Mouse (Mus musculus): ENCODE measurements around the gene Kctd21. TPM values are rescaled to one million over a fixed set of nuclear protein-coding genes. Genes with fewer than 3 reads are reported as not detected.

The Kctd21 gene
- polyA plus RNA-seq, 1 experiment from 2014 or later = 5.5 TPM

- Histone ChIP-seq H3K36me3 (ENCODE audit: control insufficient read depth, insufficient read depth, low read length) (no peaks in the 10 kb centered on the region), H3K4me1 (ENCODE audit: control insufficient read depth, insufficient read depth, low read length) (no peaks in the 10 kb centered on the region), H3K27me3 (replicated peaks; ENCODE audit: control insufficient read depth, insufficient read depth, low read length) (no peaks in the 10 kb centered on the region), H3K4me2 (ENCODE audit: low read depth, low read length) (no peak overlapping the region), H3K27ac (replicated peaks; ENCODE audit: low read depth, low read length) (no peak overlapping the region), H3K4me3 (ENCODE audit: low read depth, low read length) (no peak overlapping the region), H3K9me3 (ENCODE audit: control insufficient read depth, low read length) (no peaks in the 10 kb centered on the region), H3K9ac (ENCODE audit: low read depth, low read length) (no peak overlapping the region)
- ATAC-seq (ENCODE audit: low read depth) = no peak
- 84% methylated on average over 4 of the region's 4 CpGs for WGBS
- DNase-seq (ENCODE audit: low spot score) = no peak
Measured at GRCm38 (mm10) chr7:97338593-97338992, 6.5 kb downstream of the Kctd21 start.

- ATAC-seq (ENCODE audit: low read depth) = no peak
- Histone ChIP-seq H3K9ac (ENCODE audit: low read depth, low read length) (no peak overlapping the region), H3K4me3 (ENCODE audit: low read depth, low read length) (no peak overlapping the region), H3K27ac (replicated peaks; ENCODE audit: low read depth, low read length) (no peak overlapping the region), H3K36me3 (ENCODE audit: control insufficient read depth, insufficient read depth, low read length) (no peaks in the 10 kb centered on the region), H3K4me1 (ENCODE audit: control insufficient read depth, insufficient read depth, low read length) (no peaks in the 10 kb centered on the region), H3K4me2 (ENCODE audit: low read depth, low read length) (no peak overlapping the region), H3K9me3 (ENCODE audit: control insufficient read depth, low read length) (no peaks in the 10 kb centered on the region), H3K27me3 (replicated peaks; ENCODE audit: control insufficient read depth, insufficient read depth, low read length) (no peaks in the 10 kb centered on the region)
- no peak for DNase-seq (ENCODE audit: low spot score)
- WGBS = 92% methylated on average over 7 of the region's 7 CpGs
Measured at GRCm38 (mm10) chr7:97339623-97340022, 7.5 kb downstream of the Kctd21 start.

- no peak overlapping the region for H3K4me3 ChIP-seq (ENCODE audit: low read depth, low read length)
- H3K4me1 ChIP-seq (ENCODE audit: control insufficient read depth, insufficient read depth, low read length) = peaks cover 9% of the 10 kb centered on the region
- no peaks in the 10 kb centered on the region for H3K9me3 ChIP-seq (ENCODE audit: control insufficient read depth, low read length)
- H3K36me3 ChIP-seq (ENCODE audit: control insufficient read depth, insufficient read depth, low read length) = no peaks in the 10 kb centered on the region
- no peak overlapping the region for H3K4me2 ChIP-seq (ENCODE audit: low read depth, low read length)
- 68% methylated on average over 18 of the region's 18 CpGs for WGBS
- H3K9ac ChIP-seq (ENCODE audit: low read depth, low read length) = no peak overlapping the region
- DNase-seq (ENCODE audit: low spot score) (no peak), ATAC-seq (ENCODE audit: low read depth) (no peak)
- H3K27me3 ChIP-seq (replicated peaks; ENCODE audit: control insufficient read depth, insufficient read depth, low read length) = no peaks in the 10 kb centered on the region
- H3K27ac ChIP-seq (replicated peaks; ENCODE audit: low read depth, low read length) = no peak overlapping the region
Measured at GRCm38 (mm10) chr7:97340907-97341849, 9.1 kb downstream of the Kctd21 start.

DNA sequence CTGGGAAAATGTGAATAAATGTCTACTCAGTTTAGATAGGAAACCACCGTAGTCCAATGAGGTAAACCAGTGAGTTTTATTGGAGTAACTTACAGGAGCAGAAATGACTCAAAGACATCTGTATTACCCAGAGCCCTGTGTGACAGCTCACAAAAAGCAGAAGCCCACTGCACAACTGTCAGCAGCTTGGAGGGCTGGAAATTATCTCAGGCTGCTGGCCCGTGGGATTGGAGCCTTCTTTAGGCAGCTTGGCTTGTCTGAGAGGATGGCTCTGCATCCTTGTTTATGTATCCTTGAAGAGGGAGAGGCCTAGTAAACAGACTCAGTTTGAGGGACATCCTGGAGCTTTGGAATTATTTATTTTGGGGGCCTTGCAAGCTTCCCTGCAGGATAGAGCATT, 10.8 kb downstream of the Kctd21 start:
- Histone ChIP-seq H3K27me3 (replicated peaks; ENCODE audit: control insufficient read depth, insufficient read depth, low read length) (no peaks in the 10 kb centered on the region), H3K4me2 (ENCODE audit: low read depth, low read length) (no peak overlapping the region), H3K9me3 (ENCODE audit: control insufficient read depth, low read length) (no peaks in the 10 kb centered on the region), H3K4me3 (ENCODE audit: low read depth, low read length) (no peak overlapping the region), H3K9ac (ENCODE audit: low read depth, low read length) (no peak overlapping the region), H3K36me3 (ENCODE audit: control insufficient read depth, insufficient read depth, low read length) (no peaks in the 10 kb centered on the region), H3K27ac (replicated peaks; ENCODE audit: low read depth, low read length) (no peak overlapping the region), H3K4me1 (ENCODE audit: control insufficient read depth, insufficient read depth, low read length) (peaks cover 9% of the 10 kb centered on the region)
- 74% methylated on average over 2 of the region's 2 CpGs for WGBS
- ATAC-seq (ENCODE audit: low read depth) (no peak), DNase-seq (ENCODE audit: low spot score) (peak; percentile 23)

DNA sequence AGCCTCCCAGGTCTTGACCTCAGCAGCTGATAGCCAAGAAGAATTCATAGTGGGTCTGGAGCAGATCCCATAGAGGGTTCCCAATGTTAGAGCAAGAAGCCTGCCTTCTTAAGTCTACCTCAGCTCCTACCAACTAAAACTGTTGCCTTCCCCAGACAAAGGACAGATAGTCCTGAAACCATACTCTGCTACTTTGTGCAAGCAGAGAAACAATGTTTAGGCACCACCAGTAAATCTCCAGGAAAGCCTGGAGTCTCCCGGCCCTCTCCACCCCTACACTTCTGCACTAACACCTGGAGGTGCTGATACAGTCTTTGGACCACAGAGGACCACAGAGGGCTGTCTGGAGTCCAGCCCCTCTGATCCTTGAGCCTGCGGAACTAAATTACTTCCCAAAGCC, 12.5 kb downstream of the Kctd21 start:
- no peak for ATAC-seq (ENCODE audit: low read depth)
- peaks cover 9% of the 10 kb centered on the region for H3K4me1 ChIP-seq (ENCODE audit: control insufficient read depth, insufficient read depth, low read length)

GRCm38 (mm10) chr7:97345229-97345871, 13.2 kb downstream of the Kctd21 start:
- ATAC-seq (ENCODE audit: low read depth) = peak; percentile 60
- no peak overlapping the region for H3K4me2 ChIP-seq (ENCODE audit: low read depth, low read length)
- no peaks in the 10 kb centered on the region for H3K36me3 ChIP-seq (ENCODE audit: control insufficient read depth, insufficient read depth, low read length)
- H3K4me1 ChIP-seq (ENCODE audit: control insufficient read depth, insufficient read depth, low read length) = peaks cover 9% of the 10 kb centered on the region
- H3K27ac ChIP-seq (replicated peaks; ENCODE audit: low read depth, low read length) = no peak overlapping the region
- 60% methylated on average over 10 of the region's 10 CpGs for whole genome bisulfite sequencing
- no peak overlapping the region for H3K9ac ChIP-seq (ENCODE audit: low read depth, low read length)
- no peak overlapping the region for H3K4me3 ChIP-seq (ENCODE audit: low read depth, low read length)
- H3K27me3 ChIP-seq (replicated peaks; ENCODE audit: control insufficient read depth, insufficient read depth, low read length) = no peaks in the 10 kb centered on the region
- peak; percentile 55 for DNase-seq (ENCODE audit: low spot score)
- no peaks in the 10 kb centered on the region for H3K9me3 ChIP-seq (ENCODE audit: control insufficient read depth, low read length)

More for the DNA sequence above, 12.5 kb downstream of the Kctd21 start:
- Histone ChIP-seq H3K4me3 (ENCODE audit: low read depth, low read length) (no peak overlapping the region), H3K27me3 (replicated peaks; ENCODE audit: control insufficient read depth, insufficient read depth, low read length) (no peaks in the 10 kb centered on the region), H3K27ac (replicated peaks; ENCODE audit: low read depth, low read length) (no peak overlapping the region), H3K9ac (ENCODE audit: low read depth, low read length) (no peak overlapping the region), H3K9me3 (ENCODE audit: control insufficient read depth, low read length) (no peaks in the 10 kb centered on the region), H3K36me3 (ENCODE audit: control insufficient read depth, insufficient read depth, low read length) (no peaks in the 10 kb centered on the region), H3K4me2 (ENCODE audit: low read depth, low read length) (no peak overlapping the region)
- no peak for DNase-seq (ENCODE audit: low spot score)
- 75% methylated on average over 2 of the region's 2 CpGs for WGBS

DNA sequence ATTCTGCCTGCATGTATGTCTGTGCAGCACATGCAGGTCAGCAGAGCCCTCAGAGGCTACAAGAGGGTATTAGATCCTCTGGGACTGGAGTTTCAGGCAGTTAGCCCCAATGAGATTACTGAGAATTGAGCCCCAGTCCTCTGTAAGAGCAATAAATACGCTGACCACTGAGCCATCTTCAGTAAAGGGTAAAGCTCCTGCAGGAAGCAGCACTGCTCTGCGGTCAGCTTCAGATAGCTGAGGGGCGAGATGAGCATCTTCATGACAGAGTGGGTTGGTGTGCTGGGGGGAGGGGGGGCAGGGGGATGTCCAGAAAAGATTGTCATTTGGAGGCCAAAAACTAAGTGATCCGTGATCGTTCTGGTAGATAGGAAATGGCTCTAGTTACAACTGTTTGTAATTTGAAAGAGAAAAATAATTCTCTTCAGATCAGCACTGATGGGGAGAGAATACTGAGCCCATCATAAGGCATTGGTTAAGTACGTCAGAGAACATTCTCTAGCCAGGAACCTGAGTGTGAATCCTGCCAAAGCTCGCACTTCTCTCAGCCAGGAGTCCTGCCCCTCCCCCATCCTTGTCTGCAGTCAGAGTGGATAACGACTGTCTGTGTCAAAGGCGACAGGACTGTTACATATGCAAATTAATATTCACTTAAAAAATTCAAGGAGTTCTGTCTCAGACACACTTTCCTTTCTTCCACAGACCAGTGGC, 14.1 kb downstream of the Kctd21 start:
- Histone ChIP-seq H3K27ac (replicated peaks; ENCODE audit: low read depth, low read length) (no peak overlapping the region), H3K27me3 (replicated peaks; ENCODE audit: control insufficient read depth, insufficient read depth, low read length) (no peaks in the 10 kb centered on the region), H3K9ac (ENCODE audit: low read depth, low read length) (no peak overlapping the region), H3K4me1 (ENCODE audit: control insufficient read depth, insufficient read depth, low read length) (peaks cover 9% of the 10 kb centered on the region), H3K4me2 (ENCODE audit: low read depth, low read length) (no peak overlapping the region), H3K36me3 (ENCODE audit: control insufficient read depth, insufficient read depth, low read length) (no peaks in the 10 kb centered on the region), H3K4me3 (ENCODE audit: low read depth, low read length) (no peak overlapping the region), H3K9me3 (ENCODE audit: control insufficient read depth, low read length) (no peaks in the 10 kb centered on the region)
- WGBS = 65% methylated on average over 9 of the region's 9 CpGs
- ATAC-seq (ENCODE audit: low read depth) = no peak
- no peak for DNase-seq (ENCODE audit: low spot score)

GRCm38 (mm10) chr7:97346822-97347166, 14.7 kb downstream of the Kctd21 start:
- no peaks in the 10 kb centered on the region for H3K27me3 ChIP-seq (replicated peaks; ENCODE audit: control insufficient read depth, insufficient read depth, low read length)
- peaks cover 9% of the 10 kb centered on the region for H3K4me1 ChIP-seq (ENCODE audit: control insufficient read depth, insufficient read depth, low read length)
- H3K36me3 ChIP-seq (ENCODE audit: control insufficient read depth, insufficient read depth, low read length) = no peaks in the 10 kb centered on the region
- no peak overlapping the region for H3K4me3 ChIP-seq (ENCODE audit: low read depth, low read length)
- DNase-seq (ENCODE audit: low spot score) (no peak), ATAC-seq (ENCODE audit: low read depth) (no peak)
- no peak overlapping the region for H3K9ac ChIP-seq (ENCODE audit: low read depth, low read length)
- 71% methylated on average over 4 of the region's 4 CpGs for WGBS
- H3K4me2 ChIP-seq (ENCODE audit: low read depth, low read length) = no peak overlapping the region
- no peak overlapping the region for H3K27ac ChIP-seq (replicated peaks; ENCODE audit: low read depth, low read length)
- H3K9me3 ChIP-seq (ENCODE audit: control insufficient read depth, low read length) = no peaks in the 10 kb centered on the region

Data from embryonic facial prominence, embryonic 14.5 days (tissue).